Mouse (Mus musculus): ENCODE data around the gene Mast2.

- TF ChIP-seq CTCF (IDR thresholded peaks at IDR 0.05; ENCODE audit: low read depth, low read length) = no peak
- TF ChIP-seq POLR2A (IDR thresholded peaks at IDR 0.05; ENCODE audit: insufficient read depth, low read length) = no peak
- no peak for TF ChIP-seq EP300 (IDR thresholded peaks at IDR 0.05; ENCODE audit: insufficient read depth, low read depth, low read length)
Measured at GRCm38 (mm10) chr4:116493646-116494045, 29.7 kb upstream of the Mast2 start.
